Mouse (Mus musculus): ENCODE data around the gene Rack1. TPM values are rescaled to one million over a fixed set of nuclear protein-coding genes. Genes with fewer than 3 reads are reported as not detected.
A peak's percentile ranks its signal among the peaks of the same experiment; 100 is the strongest.

Gene Rack1
- total and polyA plus RNA-seq, 3 experiments, result 376 to 5,815 (median 4,421) TPM

DNA sequence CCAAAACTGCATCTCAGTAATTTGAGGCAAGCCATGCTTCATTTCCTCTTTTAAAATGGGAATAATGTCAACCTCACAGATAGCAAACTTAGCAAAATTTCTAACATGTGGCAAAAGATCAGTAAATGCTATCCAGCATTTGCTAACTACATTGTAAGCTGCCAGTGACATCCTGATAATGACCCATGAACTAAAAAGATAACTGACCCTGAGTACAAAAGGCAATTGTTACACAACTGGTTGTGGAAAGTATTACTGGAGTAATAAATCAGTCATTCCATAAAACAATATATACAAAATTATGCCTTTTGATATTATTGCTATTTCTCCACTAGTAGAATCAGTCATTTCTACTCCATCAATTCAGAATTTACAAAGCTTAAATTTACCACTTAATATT is 13.7 kb downstream of the Rack1 start:
- H3K79me2 ChIP-seq (ENCODE audit: control insufficient read depth, insufficient read depth, low read length, poor library complexity), result peaks cover 28% of the 10 kb centered on the region
- no peak overlapping the region for H3K4me3 ChIP-seq (ENCODE audit: control insufficient read depth in 1 of 2, insufficient read depth in 1 of 2, low read depth in 2 of 2, low read length in 2 of 2)
- no peaks in the 10 kb centered on the region for H3K27me3 ChIP-seq (ENCODE audit: control insufficient read depth in 1 of 2, insufficient read depth in 2 of 2, low read length in 2 of 2)
- H3K9ac ChIP-seq (ENCODE audit: control insufficient read depth, low read depth, low read length, poor library complexity, severe bottlenecking), result no peak overlapping the region
- no peak for DNase-seq (ENCODE audit: low read depth, low spot score)
- H3K36me3 ChIP-seq (ENCODE audit: control insufficient read depth in 1 of 2, insufficient read depth in 2 of 2, low read length in 2 of 2), result peaks cover 0 to 32% of the 10 kb centered on the region in 2 experiments; a peak in 2 of 4 replicates
- H3K9me3 ChIP-seq (replicated peaks; ENCODE audit: insufficient read depth, low read length), result no peaks in the 10 kb centered on the region
- H3K4me1 ChIP-seq (ENCODE audit: control insufficient read depth in 1 of 2, insufficient read depth in 2 of 2, low read length in 2 of 2), result peaks cover 11 to 21% of the 10 kb centered on the region in 2 experiments
- TF ChIP-seq CTCF (IDR thresholded peaks at IDR 0.05 in 2 of 3, conservative IDR thresholded peaks at IDR 0.05 in 1 of 3; ENCODE audit: control insufficient read depth in 1 of 3, insufficient read depth in 1 of 3, low read depth in 2 of 3, low read length in 3 of 3, poor library complexity in 1 of 3, severe bottlenecking in 1 of 3) (no peak), MAX (IDR thresholded peaks at IDR 0.05; ENCODE audit: low read length) (peak; percentile 16; the same call in 1 of the 2 replicates), EP300 (IDR thresholded peaks at IDR 0.05; ENCODE audit: low read depth in 1 of 2, low read length in 2 of 2) (peak; percentile 30 to 33; a peak in 3 of 4 replicates), MEF2A (IDR thresholded peaks at IDR 0.05; ENCODE audit: extremely low read depth, insufficient replicate concordance, low read depth, low read length, poor library complexity, severe bottlenecking) (no peak), MXI1 (IDR thresholded peaks at IDR 0.05; ENCODE audit: low read depth, low read length) (peak; percentile 58), ZKSCAN1 (IDR thresholded peaks at IDR 0.05; ENCODE audit: low read depth, low read length) (no peak), RCOR1 (IDR thresholded peaks at IDR 0.05; ENCODE audit: low read depth, low read length) (no peak), SIN3A (IDR thresholded peaks at IDR 0.05; ENCODE audit: low read length) (peak; percentile 30; the same call in 1 of the 2 replicates), ETS1 (IDR thresholded peaks at IDR 0.05; ENCODE audit: low read depth, low read length) (0 out of 2 replicates have a peak, but pooled peaks have one; percentile 15), HCFC1 (IDR thresholded peaks at IDR 0.05; ENCODE audit: low read depth, low read length) (no peak), ZMIZ1 (IDR thresholded peaks at IDR 0.05; ENCODE audit: low read depth, low read length) (0 out of 2 replicates have a peak, but pooled peaks have one; percentile 22), MAFK (IDR thresholded peaks at IDR 0.05; ENCODE audit: borderline replicate concordance, low read depth, low read length) (no peak), KAT2A (conservative IDR thresholded peaks at IDR 0.05; ENCODE audit: low read depth, low read length) (no peak), MYC (IDR thresholded peaks at IDR 0.05; ENCODE audit: low read depth, low read length) (0 out of 2 replicates have a peak, but pooled peaks have one; percentile 13)
- no peak overlapping the region for H3K27ac ChIP-seq (ENCODE audit: control insufficient read depth, low read depth, low read length)

DNA sequence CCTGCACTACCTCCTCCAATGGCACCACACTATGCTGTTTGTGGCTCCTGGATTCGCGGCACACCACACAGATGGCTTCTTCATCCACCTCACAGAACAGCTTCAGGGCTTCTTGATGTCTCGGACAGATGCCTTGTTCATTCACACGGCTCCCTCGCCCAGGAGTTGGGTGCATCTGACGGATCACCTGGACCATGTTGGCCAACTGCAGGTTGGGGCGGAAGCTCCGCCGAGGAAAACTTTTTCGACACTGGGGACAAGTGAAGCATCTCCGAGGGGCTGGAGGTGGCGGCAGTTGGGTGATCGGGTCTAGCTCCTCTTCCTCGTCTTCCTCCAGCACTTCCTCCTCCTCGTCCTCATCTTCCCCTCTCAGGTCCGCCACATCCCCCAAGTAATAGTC is 15.7 kb downstream of the Rack1 start:
- no peaks in the 10 kb centered on the region for H3K27me3 ChIP-seq (ENCODE audit: control insufficient read depth in 1 of 2, insufficient read depth in 2 of 2, low read length in 2 of 2)
- no peaks in the 10 kb centered on the region for H3K9me3 ChIP-seq (replicated peaks; ENCODE audit: insufficient read depth, low read length)
- peaks cover 0 to 42% of the 10 kb centered on the region in 2 experiments; a peak in 2 of 4 replicates for H3K36me3 ChIP-seq (ENCODE audit: control insufficient read depth in 1 of 2, insufficient read depth in 2 of 2, low read length in 2 of 2)
- H3K4me1 ChIP-seq (ENCODE audit: control insufficient read depth in 1 of 2, insufficient read depth in 2 of 2, low read length in 2 of 2), result peaks cover 14 to 37% of the 10 kb centered on the region in 2 experiments
- H3K9ac ChIP-seq (ENCODE audit: control insufficient read depth, low read depth, low read length, poor library complexity, severe bottlenecking), result peak overlapping the region; percentile 82
- DNase-seq (ENCODE audit: low read depth, low spot score), result no peak
- peak overlapping the region; percentile 70 for H3K27ac ChIP-seq (ENCODE audit: control insufficient read depth, low read depth, low read length)
- peak overlapping the region; percentile 81 to 91 for H3K4me3 ChIP-seq (ENCODE audit: control insufficient read depth in 1 of 2, insufficient read depth in 1 of 2, low read depth in 2 of 2, low read length in 2 of 2)
- peaks cover 28% of the 10 kb centered on the region for H3K79me2 ChIP-seq (ENCODE audit: control insufficient read depth, insufficient read depth, low read length, poor library complexity)
- no peak for TF ChIP-seq MXI1 (IDR thresholded peaks at IDR 0.05; ENCODE audit: low read depth, low read length)
- TF ChIP-seq POLR2AphosphoS2 (IDR thresholded peaks at IDR 0.05; ENCODE audit: low read length), result no peak
- TF ChIP-seq BHLHE40 (IDR thresholded peaks at IDR 0.05; ENCODE audit: borderline replicate concordance, low read depth, low read length), result no peak
- no peak for TF ChIP-seq JUND (IDR thresholded peaks at IDR 0.05; ENCODE audit: low read depth, low read length)
- no peak for TF ChIP-seq ZMIZ1 (IDR thresholded peaks at IDR 0.05; ENCODE audit: low read depth, low read length)
- TF ChIP-seq MAX (IDR thresholded peaks at IDR 0.05; ENCODE audit: low read length), result no peak
- no peak for TF ChIP-seq E2F4 (IDR thresholded peaks at IDR 0.05; ENCODE audit: borderline replicate concordance, low read depth, low read length)
- TF ChIP-seq KAT2A (conservative IDR thresholded peaks at IDR 0.05; ENCODE audit: low read depth, low read length), result no peak
- TF ChIP-seq CHD1 (IDR thresholded peaks at IDR 0.05; ENCODE audit: low read depth, low read length), result no peak
- TF ChIP-seq ZC3H11A (IDR thresholded peaks at IDR 0.05; ENCODE audit: low read depth, low read length), result no peak
- no peak for TF ChIP-seq MAZ (IDR thresholded peaks at IDR 0.05; ENCODE audit: low read depth, low read length)
- no peak for TF ChIP-seq NELFE (IDR thresholded peaks at IDR 0.05; ENCODE audit: low read depth, low read length)
- no peak for TF ChIP-seq MEF2A (IDR thresholded peaks at IDR 0.05; ENCODE audit: extremely low read depth, insufficient replicate concordance, low read depth, low read length, poor library complexity, severe bottlenecking)
- TF ChIP-seq MAFK (IDR thresholded peaks at IDR 0.05; ENCODE audit: borderline replicate concordance, low read depth, low read length), result no peak
- no peak for TF ChIP-seq TAL1 (IDR thresholded peaks at IDR 0.05; ENCODE audit: low read length)
